Mouse (Mus musculus) 3134 (cell line): ENCODE results near the gene Ankrd22.
"Not testable (repeated sequence)": the region's sequence is repeated elsewhere in the genome, so short reads cannot be mapped to it uniquely, and the experiment has no call there.

Experiments
- DNase-seq: peaks from one replicate; pipeline ENCODE4 v3.0.0-alpha.2; 2011; ENCODE audit warnings: low spot score; ENCODE audit not compliant: insufficient read length; ENCODE audit errors: extremely low read depth

The Ankrd22 gene

GRCm38 (mm10) chr19:34165891-34166290, at the start of gene Ankrd22:
Ankrd22 (minus strand) TSS chr19:34166053.
- no peak for DNase-seq

- DNase-seq, result no peak
Observed at GRCm38 (mm10) chr19:34214136-34214535, 48.3 kb upstream of the Ankrd22 start.

GRCm38 (mm10) chr19:34213251-34213645, 47.4 kb upstream of the Ankrd22 start:
- DNase-seq, result no peak

GRCm38 (mm10) chr19:34212489-34213250, 46.8 kb upstream of the Ankrd22 start:
- no peak for DNase-seq

- no peak for DNase-seq
Observed at GRCm38 (mm10) chr19:34210841-34211240, 45.0 kb upstream of the Ankrd22 start.

GRCm38 (mm10) chr19:34209930-34210581, 44.2 kb upstream of the Ankrd22 start:
- DNase-seq, result no peak

- no peak for DNase-seq
Observed at GRCm38 (mm10) chr19:34209031-34209430, 43.2 kb upstream of the Ankrd22 start.

GRCm38 (mm10) chr19:34206760-34207440, 41.0 kb upstream of the Ankrd22 start:
- DNase-seq, result peak; percentile 49

- DNase-seq, result not testable (repeated sequence)
Observed at GRCm38 (mm10) chr19:34206128-34206527, 40.3 kb upstream of the Ankrd22 start.

GRCm38 (mm10) chr19:34202668-34203067, 36.8 kb upstream of the Ankrd22 start:
- DNase-seq, result no peak

- no peak for DNase-seq
Observed at GRCm38 (mm10) chr19:34199488-34199887, 33.6 kb upstream of the Ankrd22 start.

- DNase-seq, result no peak
Observed at GRCm38 (mm10) chr19:34198901-34199300, 33.0 kb upstream of the Ankrd22 start.

- DNase-seq, result no peak
Observed at GRCm38 (mm10) chr19:34198066-34198465, 32.2 kb upstream of the Ankrd22 start.

- no peak for DNase-seq
Observed at GRCm38 (mm10) chr19:34195031-34195430, 29.2 kb upstream of the Ankrd22 start.

GRCm38 (mm10) chr19:34194132-34194745, 28.4 kb upstream of the Ankrd22 start:
- no peak for DNase-seq

GRCm38 (mm10) chr19:34193683-34194082, 27.8 kb upstream of the Ankrd22 start:
- no peak for DNase-seq

- peak; percentile 24 for DNase-seq
Observed at GRCm38 (mm10) chr19:34193149-34193548, 27.3 kb upstream of the Ankrd22 start.

- DNase-seq, result peak; percentile 90
Observed at GRCm38 (mm10) chr19:34192008-34192963, 26.4 kb upstream of the Ankrd22 start, which contains the start of gene Stambpl1. Stambpl1 (plus strand) TSS chr19:34192229.

GRCm38 (mm10) chr19:34191645-34192007, 25.8 kb upstream of the Ankrd22 start:
- no peak for DNase-seq

GRCm38 (mm10) chr19:34186845-34187244, 21.0 kb upstream of the Ankrd22 start:
- no peak for DNase-seq
